Mouse (Mus musculus): Measurements from ENCODE around the gene Tex13c2.

The Tex13c2 gene

GRCm38 (mm10) chrX:42489446-42489845 is at the start of gene Tex13c2:
Gene Tex13c2, plus strand, starts transcription at chrX:42489691.
- DNase-seq: no peak

DNA sequence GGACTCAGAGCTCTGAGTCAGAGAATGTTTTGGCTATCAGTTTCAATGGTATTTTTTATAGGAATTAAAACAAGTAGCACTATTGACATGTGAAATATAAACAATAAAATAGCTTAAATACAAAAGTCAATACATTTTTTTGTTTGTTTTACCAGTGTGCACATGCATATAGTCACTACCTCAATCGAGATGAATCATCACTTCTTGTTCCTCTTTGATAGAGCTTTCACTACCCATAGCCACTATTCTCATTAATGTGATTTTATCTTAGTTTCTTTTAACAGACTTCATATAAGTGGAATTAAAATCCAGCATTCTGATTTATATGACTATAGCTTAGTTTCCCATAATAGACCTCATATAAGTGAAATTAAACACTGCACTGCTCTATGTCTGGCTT is 39.2 kb upstream of the Tex13c2 start:
- no peak for DNase-seq

- DNase-seq: no peak
Observed at GRCm38 (mm10) chrX:42453001-42453400, 36.5 kb upstream of the Tex13c2 start.

DNA sequence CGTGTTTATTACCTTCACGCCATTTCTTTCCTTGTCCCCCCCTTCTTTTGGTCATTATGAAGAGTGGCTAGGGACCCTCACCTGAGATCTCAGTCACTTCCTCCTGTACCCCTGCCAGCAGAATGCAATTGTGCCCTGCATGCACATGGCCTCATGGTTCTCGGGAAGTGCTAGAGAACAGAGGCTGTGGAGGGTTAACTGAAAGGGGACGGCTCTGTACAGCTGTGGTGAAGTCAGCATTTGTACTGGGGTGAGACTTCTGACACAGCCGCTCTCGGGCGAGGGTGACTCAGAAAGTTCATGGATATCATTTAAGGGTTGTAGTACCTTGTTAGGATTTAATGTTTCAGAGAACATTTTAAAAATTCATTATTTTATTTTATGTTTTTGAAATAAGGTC is 35.0 kb upstream of the Tex13c2 start:
- no peak for DNase-seq

GRCm38 (mm10) chrX:42490336-42490735 is 845 bp downstream of the Tex13c2 start:
- no peak for DNase-seq

DNA sequence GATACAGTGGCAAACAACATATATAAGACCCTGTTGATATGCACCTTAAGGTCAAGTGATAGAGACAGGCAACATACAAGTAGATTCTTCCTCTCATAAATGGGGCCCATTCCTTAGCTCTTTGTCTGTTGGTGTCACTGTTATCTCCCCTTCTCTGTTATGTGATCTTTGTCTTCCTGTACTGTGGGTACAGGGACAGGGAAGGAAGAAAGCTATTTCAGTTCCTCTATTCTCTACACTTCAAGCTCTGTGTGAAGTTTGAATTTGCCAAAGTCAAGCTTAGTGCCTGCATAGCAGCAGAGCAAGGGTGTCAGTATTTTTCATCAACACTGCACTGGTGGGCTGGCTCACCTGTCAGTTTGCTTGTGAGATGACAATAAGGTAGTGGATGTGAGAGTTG is 11.0 kb downstream of the Tex13c2 start:
- DNase-seq: no peak

GRCm38 (mm10) chrX:42502291-42503043 is 13.0 kb downstream of the Tex13c2 start, which contains the start of gene Sh2d1a:
Gene Sh2d1a, plus strand, starts transcription at chrX:42502453.
- no peak for DNase-seq

DNA sequence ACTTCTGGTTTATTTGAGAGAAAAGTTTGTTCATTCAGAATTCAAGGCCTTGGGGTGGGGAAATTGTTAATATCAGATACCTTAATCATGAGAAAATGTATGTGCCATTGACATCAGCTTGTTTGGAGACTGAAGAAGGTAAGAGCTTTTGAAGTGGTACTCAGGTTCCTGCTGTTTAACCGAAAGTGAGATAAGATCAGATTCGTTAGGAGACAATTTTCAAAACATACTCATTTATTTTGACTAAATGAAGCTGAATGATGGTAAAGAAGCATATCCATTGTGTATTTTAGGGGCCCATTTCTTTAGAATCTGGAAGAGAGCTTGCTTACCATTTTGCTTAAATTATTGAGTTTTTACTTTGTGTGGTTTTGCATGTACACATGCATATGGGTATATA is 21.6 kb downstream of the Tex13c2 start:
- no peak for DNase-seq

- no peak for DNase-seq
Observed at GRCm38 (mm10) chrX:42512567-42512966, 23.1 kb downstream of the Tex13c2 start.

GRCm38 (mm10) chrX:42522868-42523267 is 33.4 kb downstream of the Tex13c2 start:
- no peak for DNase-seq

DNA sequence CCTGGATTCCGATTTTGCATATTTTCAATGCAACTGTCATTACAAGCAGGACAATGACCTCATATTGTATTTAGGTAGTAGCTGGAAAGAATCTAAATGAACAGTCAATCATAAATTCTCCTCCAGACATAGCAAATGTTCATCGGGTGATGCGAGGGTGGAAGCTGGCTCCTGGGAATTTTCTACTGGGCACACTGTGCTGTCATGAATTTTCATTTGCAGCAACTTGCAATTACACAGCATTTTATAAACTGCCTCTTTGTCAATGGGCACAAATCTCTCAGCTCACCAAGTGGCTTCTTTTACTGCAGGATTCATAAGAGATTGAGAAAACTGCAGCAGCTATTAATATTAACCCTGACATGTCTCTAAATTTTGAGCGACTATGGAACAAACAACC is 41.2 kb downstream of the Tex13c2 start:
- DNase-seq: no peak

DNA sequence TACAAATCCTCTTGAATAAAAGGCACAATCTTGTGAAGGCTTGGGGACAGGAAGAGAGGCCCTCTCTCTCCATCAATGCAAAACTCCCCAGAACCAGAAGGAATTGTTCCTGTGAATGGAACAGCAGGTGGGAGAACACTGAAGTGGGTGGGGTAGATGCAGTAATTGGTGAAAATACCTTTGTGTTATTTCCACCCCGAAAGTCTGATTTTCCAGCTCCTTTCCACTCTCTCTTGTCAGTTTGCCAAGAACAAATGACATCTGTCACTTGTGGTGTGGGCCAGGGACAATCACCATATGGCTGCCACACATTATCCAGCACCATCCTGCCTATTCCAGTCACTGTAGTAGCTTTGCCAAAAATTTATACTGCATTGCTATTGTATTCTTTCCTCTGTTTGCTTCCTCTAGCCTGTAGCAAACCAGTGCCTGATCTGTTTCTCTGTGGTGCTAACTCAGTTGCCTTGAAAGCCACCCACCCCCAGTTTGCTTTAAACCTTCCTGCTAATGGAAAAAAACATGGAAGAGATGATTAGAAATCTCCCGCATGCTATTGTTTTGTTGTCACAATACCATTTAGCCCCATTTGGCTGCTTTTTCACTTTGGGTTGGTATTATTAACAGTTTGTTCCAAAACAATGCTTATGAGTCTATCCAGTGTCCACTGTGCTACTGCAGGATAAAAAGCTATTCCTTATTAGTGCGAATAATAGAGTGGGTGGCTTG is 50.7 kb downstream of the Tex13c2 start:
- no peak for DNase-seq

DNA sequence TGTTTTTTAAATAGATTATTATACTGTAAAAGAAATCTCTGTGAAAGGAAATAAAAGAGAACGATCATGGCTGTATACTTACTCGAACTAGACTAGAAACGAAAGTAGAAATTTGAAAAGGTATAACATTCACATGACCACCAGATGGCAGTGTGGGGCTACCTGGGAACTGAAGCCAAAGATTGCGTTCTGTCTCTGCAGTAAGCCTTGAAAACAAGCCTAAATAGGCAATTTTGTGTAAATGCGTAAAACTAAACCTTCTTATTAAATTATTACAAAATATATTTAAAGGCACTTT is 51.2 kb downstream of the Tex13c2 start:
- DNase-seq: peak; percentile 72

All from right cerebral cortex, postnatal 14 days (tissue).